Mouse (Mus musculus) heart, postnatal 0 days (tissue): Measurements from ENCODE around the gene Nt5m. TPM values are rescaled to one million over a fixed set of nuclear protein-coding genes. Genes with fewer than 3 reads are reported as not detected.
"Not testable (repeated sequence)": the region's sequence is repeated elsewhere in the genome, so short reads cannot be mapped to it uniquely, and the experiment has no call there.

ENCODE experiments used
- ATAC-seq: fragments of 200-750 bp; cut with Nextera tagmentation; 2 replicates; pipeline ENCODE4 v1.8.0; 2017; ENCODE audit warnings: low read depth, moderate number of reproducible peaks, moderate library complexity; ENCODE audit not compliant: insufficient read depth
- DNase-seq: peaks from one replicate; pipeline ENCODE4 v3.0.0-alpha.2; 2016; ENCODE audit warnings: low spot score
- H3K27ac ChIP-seq: fragments of 300-500 bp; sonication (generic); 2 replicates; pipeline ENCODE4 v1.5.1; 2014; ENCODE audit warnings: low read depth, mild to moderate bottlenecking
- H3K27me3 ChIP-seq: fragments of 300-500 bp; sonication (generic); 2 replicates; pipeline ENCODE4 v1.6.1; 2014; ENCODE audit warnings: low read length, mixed read lengths; ENCODE audit not compliant: control insufficient read depth, insufficient read depth
- H3K36me3 ChIP-seq: fragments of 300-500 bp; sonication (generic); replicated peaks from 2 replicates; pipeline ENCODE4 v1.6.1; 2014; ENCODE audit warnings: low read length, mixed read lengths; ENCODE audit not compliant: control insufficient read depth, insufficient read depth
- H3K4me1 ChIP-seq: fragments of 300-500 bp; sonication (generic); 2 replicates; pipeline ENCODE4 v1.6.1; 2014; ENCODE audit warnings: antibody characterized with exemption; ENCODE audit not compliant: control insufficient read depth, insufficient read depth
- H3K4me2 ChIP-seq: fragments of 300-500 bp; sonication (generic); 2 replicates; pipeline ENCODE4 v1.6.1; 2014; ENCODE audit warnings: low read depth, mild to moderate bottlenecking, low read length, moderate library complexity
- H3K4me3 ChIP-seq: fragments of 300-500 bp; sonication (generic); 2 replicates; pipeline ENCODE4 v1.5.1; 2014; ENCODE audit warnings: low read depth, low read length
- H3K9ac ChIP-seq: fragments of 300-500 bp; sonication (generic); replicated peaks from 2 replicates; pipeline ENCODE4 v1.6.1; 2014; ENCODE audit warnings: low read depth, low read length, mixed read lengths
- H3K9me3 ChIP-seq: fragments of 300-500 bp; sonication (generic); replicated peaks from 2 replicates; pipeline ENCODE4 v1.6.1; 2016; ENCODE audit warnings: low read length; ENCODE audit not compliant: control insufficient read depth
- CTCF ChIP-seq: IDR thresholded peaks from 2 replicates; pipeline ENCODE4 v1.5.1; 2016; ENCODE audit warnings: antibody characterized with exemption, control low read depth, low read depth
- EP300 ChIP-seq: IDR thresholded peaks from 2 replicates; pipeline ENCODE4 v1.6.1; 2016; ENCODE audit warnings: antibody characterized with exemption, low read depth
- WGBS: fragments of 180-500 bp; shearing (Covaris S2); extraction: QIAGEN DNeasy Blood & Tissue Kit; methylation state at CpG from one replicate; pipeline ENCODE4 v1.1.7; 2014; 5-methylcytosine and 5-hydroxymethylcytosine counted together
- polyA plus RNA-seq: library from polyadenylated mRNA; unstranded; fragments of >200 nt; fragmentation: Nextera tagmentation; extraction: Ambion mirVana; gene quantifications from 2 replicates; pipeline ENCODE4 v1.2.1, GENCODE M21; 2015
- total RNA-seq: library from RNA; depleted of rRNA; stranded (reverse); fragments of >200 nt; gene quantifications from 2 replicates; pipeline ENCODE4 v1.2.3, GENCODE M21; 2014; ENCODE audit warnings: low replicate concordance

Nt5m gene
- total and polyA plus RNA-seq, 2 experiments from 2014 or later, result 42.3 to 63.1 TPM

GRCm38 (mm10) chr11:59814936-59815335 lies 24.3 kb upstream of the Nt5m start:
- Histone ChIP-seq H3K27ac (no peak overlapping the region), H3K9me3 (no peaks in the 10 kb centered on the region), H3K27me3 (no peaks in the 10 kb centered on the region), H3K4me1 (0 out of 2 replicates have a peak, but pooled peaks cover 6% of the 10 kb centered on the region), H3K36me3 (peaks cover 40% of the 10 kb centered on the region), H3K4me2 (no peak overlapping the region), H3K4me3 (no peak overlapping the region), H3K9ac (no peak overlapping the region)
- ATAC-seq (no peak), DNase-seq (no peak)
- WGBS, result 90% methylated on average over 6 of the region's 6 CpGs
- no peak for TF ChIP-seq EP300
- no peak for TF ChIP-seq CTCF

- Histone ChIP-seq H3K9ac (no peak overlapping the region), H3K27me3 (no peaks in the 10 kb centered on the region), H3K9me3 (no peaks in the 10 kb centered on the region), H3K4me2 (no peak overlapping the region), H3K4me1 (0 out of 2 replicates have a peak, but pooled peaks cover 4% of the 10 kb centered on the region), H3K27ac (no peak overlapping the region), H3K4me3 (no peak overlapping the region), H3K36me3 (peaks cover 47% of the 10 kb centered on the region)
- 85% methylated on average over 6 of the region's 6 CpGs for WGBS
- TF ChIP-seq CTCF (no peak), EP300 (no peak)
- ATAC-seq (no peak), DNase-seq (no peak)
These were observed 23.7 kb upstream of the Nt5m start for GRCm38 (mm10) chr11:59815482-59816065.

- H3K4me1 ChIP-seq, result no peaks in the 10 kb centered on the region
- H3K36me3 ChIP-seq, result peaks cover 67% of the 10 kb centered on the region
- no peak overlapping the region for H3K4me3 ChIP-seq
- no peak for ATAC-seq
- TF ChIP-seq EP300 (no peak), CTCF (no peak)
- H3K27me3 ChIP-seq, result no peaks in the 10 kb centered on the region
- H3K27ac ChIP-seq, result no peak overlapping the region
- DNase-seq, result no peak
- 97% methylated on average over 3 of the region's 3 CpGs for WGBS
- H3K4me2 ChIP-seq, result no peak overlapping the region
- no peaks in the 10 kb centered on the region for H3K9me3 ChIP-seq
- H3K9ac ChIP-seq, result no peak overlapping the region
These were observed 21.3 kb upstream of the Nt5m start for GRCm38 (mm10) chr11:59817916-59818315.

GRCm38 (mm10) chr11:59821625-59822024 lies 17.6 kb upstream of the Nt5m start:
- WGBS, result 90% methylated on average over 3 of the region's 3 CpGs
- TF ChIP-seq CTCF, result no peak
- no peak for TF ChIP-seq EP300
- Histone ChIP-seq H3K27ac (no peak overlapping the region), H3K9me3 (no peaks in the 10 kb centered on the region), H3K9ac (no peak overlapping the region), H3K36me3 (peaks cover 96% of the 10 kb centered on the region), H3K4me3 (no peak overlapping the region), H3K27me3 (no peaks in the 10 kb centered on the region), H3K4me1 (no peaks in the 10 kb centered on the region), H3K4me2 (no peak overlapping the region)
- ATAC-seq (no peak), DNase-seq (no peak)

GRCm38 (mm10) chr11:59837789-59838188 lies 1.5 kb upstream of the Nt5m start:
- not testable (repeated sequence) for DNase-seq, H3K4me2 ChIP-seq, H3K27me3 ChIP-seq, H3K9me3 ChIP-seq, H3K27ac ChIP-seq, ATAC-seq, H3K4me3 ChIP-seq, H3K9ac ChIP-seq
- WGBS, result no CpG with 5 or more reads among the region's 1 CpGs
- Histone ChIP-seq H3K36me3 (peaks cover 44% of the 10 kb centered on the region), H3K4me1 (peaks cover 20% of the 10 kb centered on the region)

- H3K36me3 ChIP-seq, result peaks cover 39% of the 10 kb centered on the region
- peak overlapping the region; percentile 74 for H3K4me2 ChIP-seq
- no peaks in the 10 kb centered on the region for H3K27me3 ChIP-seq
- TF ChIP-seq CTCF (no peak), EP300 (no peak)
- ATAC-seq (no peak), DNase-seq (no peak)
- H3K4me1 ChIP-seq, result peaks cover 20% of the 10 kb centered on the region
- H3K9me3 ChIP-seq, result no peaks in the 10 kb centered on the region
- WGBS, result 54% methylated on average over 4 of the region's 4 CpGs
- H3K9ac ChIP-seq, result no peak overlapping the region
- H3K4me3 ChIP-seq, result peak overlapping the region; percentile 73
- no peak overlapping the region for H3K27ac ChIP-seq
These were observed 821 bp upstream of the Nt5m start for GRCm38 (mm10) chr11:59838426-59838825.
